Mouse (Mus musculus) MEL (cell line): ENCODE measurements around the gene Iqck. TPM values are rescaled to one million over a fixed set of nuclear protein-coding genes. Genes with fewer than 3 reads are reported as not detected.

ENCODE experiments used
- DNase-seq: peaks from one replicate; pipeline ENCODE4 v3.0.0; 2011; ENCODE audit warnings: low read depth, low spot score
- H3K27ac ChIP-seq: 2 replicates; pipeline ENCODE4 v1.5.1; 2012; ENCODE audit warnings: low read depth, mild to moderate bottlenecking, control low read depth, low read length, moderate library complexity; ENCODE audit not compliant: control insufficient read depth
- H3K27me3 ChIP-seq, 2 experiments: fragments of 150-350 bp in 1 of 2; sonication (generic) in 1 of 2; 2 replicates each; pipeline ENCODE4 v1.6.1; 2012; ENCODE audit warnings: low read length in 2 of 2, mild to moderate bottlenecking in 2 of 2, improper control_type of control experiment in 1 of 2, moderate library complexity in 1 of 2; ENCODE audit not compliant: insufficient read depth in 2 of 2, control insufficient read depth in 1 of 2
- H3K36me3 ChIP-seq, 2 experiments: 2 replicates each; pipeline ENCODE4 v1.6.1; 2012 to 2014; ENCODE audit warnings: low read length in 2 of 2, improper control_type of control experiment in 1 of 2, inconsistent platforms in 1 of 2, mild to moderate bottlenecking in 1 of 2; ENCODE audit not compliant: insufficient read depth in 2 of 2, control insufficient read depth in 1 of 2
- H3K4me1 ChIP-seq, 2 experiments: fragments of 150-350 bp in 1 of 2; sonication (generic) in 1 of 2; 2 replicates each; pipeline ENCODE4 v1.6.1; 2012; ENCODE audit warnings: low read length in 2 of 2, improper control_type of control experiment in 1 of 2, mild to moderate bottlenecking in 1 of 2; ENCODE audit not compliant: insufficient read depth in 2 of 2, control insufficient read depth in 1 of 2
- H3K4me3 ChIP-seq, 2 experiments: fragments of 150-350 bp in 1 of 2; sonication (generic) in 1 of 2; 2 replicates each; pipeline ENCODE4 v1.5.1; 2012; ENCODE audit warnings: low read depth in 2 of 2, low read length in 2 of 2, mild to moderate bottlenecking in 2 of 2, moderate library complexity in 2 of 2, control low read depth in 1 of 2, improper control_type of control experiment in 1 of 2; ENCODE audit not compliant: control insufficient read depth in 1 of 2, insufficient read depth in 1 of 2
- H3K79me2 ChIP-seq: 2 replicates; pipeline ENCODE4 v1.6.1; 2012; ENCODE audit warnings: mild to moderate bottlenecking, low read length, moderate library complexity; ENCODE audit not compliant: control insufficient read depth, poor library complexity, insufficient read depth
- H3K9ac ChIP-seq: 2 replicates; pipeline ENCODE4 v1.6.1; 2012; ENCODE audit warnings: low read depth, mild to moderate bottlenecking, control low read depth, low read length, moderate library complexity; ENCODE audit not compliant: control insufficient read depth, poor library complexity, severe bottlenecking
- H3K9me3 ChIP-seq: fragments of 150-350 bp; sonication (generic); replicated peaks from 2 replicates; pipeline ENCODE4 v1.6.1; 2012; ENCODE audit warnings: mild to moderate bottlenecking, low read length, improper control_type of control experiment, moderate library complexity; ENCODE audit not compliant: insufficient read depth
- CHD1 ChIP-seq: IDR thresholded peaks from 2 replicates; pipeline ENCODE4 v1.6.1; 2012; ENCODE audit warnings: low read depth, mild to moderate bottlenecking, inconsistent platforms, low read length, improper control_type of control experiment
- CTCF ChIP-seq, 3 experiments: IDR thresholded peaks in 2 of 3; conservative IDR thresholded peaks in 1 of 3; 2 replicates each; pipeline ENCODE4 v1.5.1; 2011 to 2012; ENCODE audit warnings: low read length in 3 of 3, low read depth in 2 of 3, mild to moderate bottlenecking in 2 of 3, improper control_type of control experiment in 1 of 3, inconsistent platforms in 1 of 3, mixed read lengths in 1 of 3, moderate library complexity in 1 of 3; ENCODE audit not compliant: control insufficient read depth in 1 of 3, insufficient read depth in 1 of 3, poor library complexity in 1 of 3, severe bottlenecking in 1 of 3
- E2F4 ChIP-seq: IDR thresholded peaks from 2 replicates; pipeline ENCODE4 v1.6.1; 2011; ENCODE audit warnings: low read depth, low read length, improper control_type of control experiment, borderline replicate concordance
- ETS1 ChIP-seq: IDR thresholded peaks from 2 replicates; pipeline ENCODE4 v1.6.1; 2012; ENCODE audit warnings: low read depth, mild to moderate bottlenecking, inconsistent platforms, low read length, improper control_type of control experiment, moderate library complexity
- GATA1 ChIP-seq: IDR thresholded peaks from 2 replicates; pipeline ENCODE4 v1.6.1; 2011; ENCODE audit warnings: low read depth, low read length, improper control_type of control experiment
- MAFK ChIP-seq: IDR thresholded peaks from 2 replicates; pipeline ENCODE4 v1.6.1; 2011; ENCODE audit warnings: low read depth, mild to moderate bottlenecking, low read length, improper control_type of control experiment, borderline replicate concordance
- MAX ChIP-seq: IDR thresholded peaks from 2 replicates; pipeline ENCODE4 v1.6.1; 2011; ENCODE audit warnings: low read length, improper control_type of control experiment
- MAZ ChIP-seq: IDR thresholded peaks from 2 replicates; pipeline ENCODE4 v1.6.1; 2012; ENCODE audit warnings: low read depth, mild to moderate bottlenecking, inconsistent platforms, low read length, improper control_type of control experiment
- MYB ChIP-seq: IDR thresholded peaks from 2 replicates; pipeline ENCODE4 v1.6.1; 2011; ENCODE audit warnings: mild to moderate bottlenecking, low read depth, low read length, improper control_type of control experiment
- MYC ChIP-seq: IDR thresholded peaks from 2 replicates; pipeline ENCODE4 v1.6.1; 2011; ENCODE audit warnings: low read depth, mild to moderate bottlenecking, low read length, improper control_type of control experiment, moderate library complexity
- NRF1 ChIP-seq: IDR thresholded peaks from 2 replicates; pipeline ENCODE4 v1.6.1; 2014; ENCODE audit warnings: low read depth, mild to moderate bottlenecking, inconsistent platforms, low read length, improper control_type of control experiment, moderate library complexity; ENCODE audit not compliant: poor library complexity, insufficient read depth, severe bottlenecking
- POLR2A ChIP-seq, 2 experiments: IDR thresholded peaks; 2 replicates each; pipeline ENCODE4 v1.6.1; 2011 to 2012; ENCODE audit warnings: low read length in 2 of 2, mild to moderate bottlenecking in 2 of 2, control low read depth in 1 of 2, improper control_type of control experiment in 1 of 2, low read depth in 1 of 2, moderate library complexity in 1 of 2; ENCODE audit not compliant: control insufficient read depth in 1 of 2, insufficient read depth in 1 of 2, poor library complexity in 1 of 2
- POLR2AphosphoS2 ChIP-seq: IDR thresholded peaks from 2 replicates; pipeline ENCODE4 v1.6.1; 2011; ENCODE audit warnings: low read length, improper control_type of control experiment
- POLR2AphosphoS5 ChIP-seq: IDR thresholded peaks from 2 replicates; pipeline ENCODE4 v1.6.1; 2012; ENCODE audit warnings: low read depth, borderline replicate concordance, mild to moderate bottlenecking, inconsistent platforms, low read length, moderate library complexity, mixed read lengths
- SIN3A ChIP-seq: IDR thresholded peaks from 2 replicates; pipeline ENCODE4 v1.6.1; 2012; ENCODE audit warnings: low read length, improper control_type of control experiment, inconsistent platforms
- SMC3 ChIP-seq: IDR thresholded peaks from 2 replicates; pipeline ENCODE4 v1.6.1; 2011; ENCODE audit warnings: low read depth, low read length, improper control_type of control experiment
- TBP ChIP-seq: IDR thresholded peaks from 2 replicates; pipeline ENCODE4 v1.8.0; 2011; ENCODE audit warnings: low read depth, low read length, improper control_type of control experiment
- UBTF ChIP-seq: IDR thresholded peaks from 2 replicates; pipeline ENCODE4 v1.6.1; 2012; ENCODE audit warnings: low read depth, mild to moderate bottlenecking, inconsistent platforms, low read length, improper control_type of control experiment, moderate library complexity, borderline replicate concordance; ENCODE audit not compliant: insufficient read depth
- USF1 ChIP-seq: IDR thresholded peaks from 2 replicates; pipeline ENCODE4 v1.6.1; 2014; ENCODE audit warnings: low read depth, mild to moderate bottlenecking, inconsistent platforms, low read length, improper control_type of control experiment, moderate library complexity
- USF2 ChIP-seq, 2 experiments: IDR thresholded peaks; 2 replicates each; pipeline ENCODE4 v1.6.1; 2011 to 2012; ENCODE audit warnings: improper control_type of control experiment in 2 of 2, low read length in 2 of 2, borderline replicate concordance in 1 of 2, inconsistent platforms in 1 of 2, low read depth in 1 of 2, mild to moderate bottlenecking in 1 of 2; ENCODE audit not compliant: insufficient read depth in 1 of 2
- ZKSCAN1 ChIP-seq: IDR thresholded peaks from 2 replicates; pipeline ENCODE4 v1.6.1; 2012; ENCODE audit warnings: low read depth, mild to moderate bottlenecking, inconsistent platforms, low read length, improper control_type of control experiment, moderate library complexity
- ZNF384 ChIP-seq: IDR thresholded peaks from 2 replicates; pipeline ENCODE4 v1.6.1; 2012; ENCODE audit warnings: low read depth, mild to moderate bottlenecking, inconsistent platforms, low read length, improper control_type of control experiment
- polyA plus RNA-seq, 2 experiments: library from polyadenylated mRNA; stranded (reverse) in 1 of 2; unstranded in 1 of 2; fragments of >175 nt in 1 of 2; fragments of >200 nt in 1 of 2; gene quantifications; 2 replicates each; pipeline versions ENCODE4 v1.2.1 to v1.2.4; 2012; ENCODE audit warnings: low replicate concordance in 2 of 2, low read depth in 1 of 2; ENCODE audit not compliant: insufficient read length in 2 of 2, insufficient read depth in 1 of 2, missing spikeins in 1 of 2
- total RNA-seq: library from RNA; depleted of rRNA; stranded (reverse); fragments of 300-350 nt; gene quantifications from 2 replicates; pipeline ENCODE4 v1.2.3, GENCODE M21; 2012

Iqck gene
- total and polyA plus RNA-seq, 3 experiments = 0.39 to 0.40 TPM; not detected in 1

DNA sequence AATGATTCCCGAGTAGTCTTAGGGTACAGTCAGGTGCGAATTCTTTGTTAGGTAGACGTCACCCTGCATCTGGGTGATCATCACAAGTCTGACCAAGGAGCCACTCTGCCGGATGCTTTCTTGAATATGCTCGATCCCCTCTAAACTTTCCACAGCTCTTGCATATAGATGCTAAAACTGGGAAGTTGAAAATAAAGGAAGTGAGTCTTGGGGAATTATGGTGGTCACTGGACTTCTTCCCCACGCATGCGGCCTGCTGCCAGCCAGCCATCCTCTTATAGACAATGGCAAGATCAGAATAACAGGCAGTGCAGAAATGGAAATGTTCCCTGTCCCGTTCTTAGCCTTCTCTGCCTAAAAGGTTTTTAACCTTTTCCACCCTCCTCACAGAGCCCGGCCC, 48.3 kb downstream of the Iqck start:
- Histone ChIP-seq H3K4me1 (no peaks in the 10 kb centered on the region), H3K9ac (no peak overlapping the region), H3K36me3 (no peaks in the 10 kb centered on the region), H3K4me3 (no peak overlapping the region), H3K27ac (no peak overlapping the region), H3K79me2 (no peaks in the 10 kb centered on the region), H3K9me3 (no peaks in the 10 kb centered on the region), H3K27me3 (peaks cover 0 to 5% of the 10 kb centered on the region in 2 experiments; a peak in 2 of 4 replicates)
- DNase-seq = no peak
- TF ChIP-seq CHD1 = no peak
- TF ChIP-seq ZKSCAN1 = no peak
- no peak for TF ChIP-seq USF1
- no peak for TF ChIP-seq POLR2AphosphoS5
- TF ChIP-seq ETS1 = no peak
- TF ChIP-seq UBTF = no peak
- TF ChIP-seq SIN3A = no peak
- no peak for TF ChIP-seq MYC
- TF ChIP-seq USF2 (IDR thresholded peaks at IDR 0.05; ENCODE audit: borderline replicate concordance in 1 of 2, insufficient read depth in 1 of 2, low read depth in 1 of 2, low read length in 2 of 2) = no peak
- TF ChIP-seq POLR2AphosphoS2 = no peak
- TF ChIP-seq MAFK = no peak
- TF ChIP-seq MYB = no peak
- TF ChIP-seq NRF1 = no peak
- TF ChIP-seq ZNF384 = no peak
- TF ChIP-seq MAZ = no peak
- no peak for TF ChIP-seq CTCF (IDR thresholded peaks at IDR 0.05 in 2 of 3, conservative IDR thresholded peaks at IDR 0.05 in 1 of 3; ENCODE audit: control insufficient read depth in 1 of 3, insufficient read depth in 1 of 3, low read depth in 2 of 3, low read length in 3 of 3, poor library complexity in 1 of 3, severe bottlenecking in 1 of 3)
- TF ChIP-seq E2F4 = no peak
- TF ChIP-seq MAX = no peak

DNA sequence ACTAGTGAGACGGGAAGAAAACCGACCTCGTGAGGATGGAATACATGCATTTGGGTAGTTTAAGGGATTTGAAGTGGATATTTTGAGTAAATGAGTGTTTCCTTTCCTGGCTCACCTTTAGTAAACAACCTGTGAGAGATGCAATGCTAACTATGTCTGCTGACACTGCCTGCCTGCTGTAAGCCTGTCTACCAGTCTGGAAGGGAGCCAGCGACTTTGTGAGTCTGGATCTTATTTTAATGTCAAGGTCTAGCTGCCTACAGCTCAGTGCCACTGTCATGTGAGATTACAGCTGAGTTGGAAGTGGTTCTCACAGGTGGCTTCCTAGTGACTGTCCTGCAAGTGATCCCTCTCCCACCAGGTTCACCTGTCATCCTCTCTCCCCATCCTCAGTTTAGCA, 49.0 kb downstream of the Iqck start:
- Histone ChIP-seq H3K9ac (no peak overlapping the region), H3K4me3 (no peak overlapping the region), H3K27me3 (peaks cover 0 to 5% of the 10 kb centered on the region in 2 experiments; a peak in 2 of 4 replicates), H3K79me2 (no peaks in the 10 kb centered on the region), H3K27ac (no peak overlapping the region), H3K9me3 (no peaks in the 10 kb centered on the region), H3K36me3 (no peaks in the 10 kb centered on the region), H3K4me1 (no peaks in the 10 kb centered on the region)
- DNase-seq = no peak
- no peak for TF ChIP-seq MAX
- no peak for TF ChIP-seq UBTF
- TF ChIP-seq GATA1 = no peak
- no peak for TF ChIP-seq POLR2AphosphoS2
- no peak for TF ChIP-seq TBP
- TF ChIP-seq CTCF (IDR thresholded peaks at IDR 0.05 in 2 of 3, conservative IDR thresholded peaks at IDR 0.05 in 1 of 3; ENCODE audit: control insufficient read depth in 1 of 3, insufficient read depth in 1 of 3, low read depth in 2 of 3, low read length in 3 of 3, poor library complexity in 1 of 3, severe bottlenecking in 1 of 3) = no peak
- no peak for TF ChIP-seq SMC3
- no peak for TF ChIP-seq POLR2A (IDR thresholded peaks at IDR 0.05; ENCODE audit: control insufficient read depth in 1 of 2, insufficient read depth in 1 of 2, low read depth in 1 of 2, low read length in 2 of 2, poor library complexity in 1 of 2)
